Mouse (Mus musculus) heart, postnatal 0 days (tissue): ENCODE measurements at regions not wholly inside any gene's neighbourhood (a gene's known extent, or its start where the extent isn't known, plus 50 kb on each side); places are given as distances from the start of the nearest gene placed in this dataset.

ENCODE experiments used
- ATAC-seq: fragments of 200-750 bp; cut with Nextera tagmentation; 2 replicates; pipeline ENCODE4 v1.8.0; 2017; ENCODE audit warnings: low read depth, moderate number of reproducible peaks, moderate library complexity; ENCODE audit not compliant: insufficient read depth
- DNase-seq: peaks from one replicate; pipeline ENCODE4 v3.0.0-alpha.2; 2016; ENCODE audit warnings: low spot score
- H3K27ac ChIP-seq: fragments of 300-500 bp; sonication (generic); 2 replicates; pipeline ENCODE4 v1.5.1; 2014; ENCODE audit warnings: low read depth, mild to moderate bottlenecking
- H3K27me3 ChIP-seq: fragments of 300-500 bp; sonication (generic); 2 replicates; pipeline ENCODE4 v1.6.1; 2014; ENCODE audit warnings: low read length, mixed read lengths; ENCODE audit not compliant: control insufficient read depth, insufficient read depth
- H3K36me3 ChIP-seq: fragments of 300-500 bp; sonication (generic); replicated peaks from 2 replicates; pipeline ENCODE4 v1.6.1; 2014; ENCODE audit warnings: low read length, mixed read lengths; ENCODE audit not compliant: control insufficient read depth, insufficient read depth
- H3K4me1 ChIP-seq: fragments of 300-500 bp; sonication (generic); 2 replicates; pipeline ENCODE4 v1.6.1; 2014; ENCODE audit warnings: antibody characterized with exemption; ENCODE audit not compliant: control insufficient read depth, insufficient read depth
- H3K4me2 ChIP-seq: fragments of 300-500 bp; sonication (generic); 2 replicates; pipeline ENCODE4 v1.6.1; 2014; ENCODE audit warnings: low read depth, mild to moderate bottlenecking, low read length, moderate library complexity
- H3K4me3 ChIP-seq: fragments of 300-500 bp; sonication (generic); 2 replicates; pipeline ENCODE4 v1.5.1; 2014; ENCODE audit warnings: low read depth, low read length
- H3K9ac ChIP-seq: fragments of 300-500 bp; sonication (generic); replicated peaks from 2 replicates; pipeline ENCODE4 v1.6.1; 2014; ENCODE audit warnings: low read depth, low read length, mixed read lengths
- H3K9me3 ChIP-seq: fragments of 300-500 bp; sonication (generic); replicated peaks from 2 replicates; pipeline ENCODE4 v1.6.1; 2016; ENCODE audit warnings: low read length; ENCODE audit not compliant: control insufficient read depth
- CTCF ChIP-seq: IDR thresholded peaks from 2 replicates; pipeline ENCODE4 v1.5.1; 2016; ENCODE audit warnings: antibody characterized with exemption, control low read depth, low read depth
- EP300 ChIP-seq: IDR thresholded peaks from 2 replicates; pipeline ENCODE4 v1.6.1; 2016; ENCODE audit warnings: antibody characterized with exemption, low read depth
- WGBS: fragments of 180-500 bp; shearing (Covaris S2); extraction: QIAGEN DNeasy Blood & Tissue Kit; methylation state at CpG from one replicate; pipeline ENCODE4 v1.1.7; 2014; 5-methylcytosine and 5-hydroxymethylcytosine counted together

- ATAC-seq (no peak), DNase-seq (no peak)
- Histone ChIP-seq H3K27me3 (no peaks in the 10 kb centered on the region), H3K9me3 (no peaks in the 10 kb centered on the region), H3K4me3 (no peak overlapping the region), H3K4me1 (no peaks in the 10 kb centered on the region), H3K36me3 (no peaks in the 10 kb centered on the region), H3K4me2 (no peak overlapping the region), H3K27ac (no peak overlapping the region), H3K9ac (no peak overlapping the region)
- 78% methylated on average over 5 of the region's 5 CpGs for WGBS
- TF ChIP-seq CTCF, result no peak
- no peak for TF ChIP-seq EP300
Measured at GRCm38 (mm10) chr2:75461019-75461418, 198.0 kb upstream of the Hnrnpa3 start.

- WGBS, result 78% methylated on average over 10 of the region's 10 CpGs
- H3K27me3 ChIP-seq, result no peaks in the 10 kb centered on the region
- TF ChIP-seq CTCF (no peak), EP300 (no peak)
Measured at GRCm38 (mm10) chr2:75461421-75461991, 197.6 kb upstream of the Hnrnpa3 start.

GRCm38 (mm10) chr2:75462030-75462671, 196.9 kb upstream of the Hnrnpa3 start:
- H3K4me2 ChIP-seq, result no peak overlapping the region
- WGBS, result 80% methylated on average over 5 of the region's 5 CpGs
- H3K36me3 ChIP-seq, result no peaks in the 10 kb centered on the region
- no peak overlapping the region for H3K9ac ChIP-seq
- ATAC-seq, result no peak
- H3K27me3 ChIP-seq, result no peaks in the 10 kb centered on the region
- no peak overlapping the region for H3K27ac ChIP-seq
- no peaks in the 10 kb centered on the region for H3K9me3 ChIP-seq
- no peaks in the 10 kb centered on the region for H3K4me1 ChIP-seq
- no peak overlapping the region for H3K4me3 ChIP-seq
- DNase-seq, result no peak
- TF ChIP-seq EP300 (no peak), CTCF (no peak)

More at GRCm38 (mm10) chr2:75461421-75461991, 197.6 kb upstream of the Hnrnpa3 start:
- Histone ChIP-seq H3K4me2 (no peak overlapping the region), H3K4me1 (no peaks in the 10 kb centered on the region), H3K27ac (no peak overlapping the region), H3K9me3 (no peaks in the 10 kb centered on the region), H3K4me3 (no peak overlapping the region), H3K9ac (no peak overlapping the region), H3K36me3 (no peaks in the 10 kb centered on the region)
- DNase-seq, result no peak
- ATAC-seq, result no peak

- Histone ChIP-seq H3K27ac (no peak overlapping the region), H3K9me3 (no peaks in the 10 kb centered on the region), H3K9ac (no peak overlapping the region), H3K4me1 (no peaks in the 10 kb centered on the region), H3K4me3 (no peak overlapping the region), H3K36me3 (no peaks in the 10 kb centered on the region), H3K27me3 (no peaks in the 10 kb centered on the region), H3K4me2 (no peak overlapping the region)
- DNase-seq (no peak), ATAC-seq (no peak)
- WGBS, result 85% methylated on average over 9 of the region's 9 CpGs
- no peak for TF ChIP-seq CTCF
- TF ChIP-seq EP300, result no peak
Measured at GRCm38 (mm10) chr2:75463091-75463490, 196.0 kb upstream of the Hnrnpa3 start.

GRCm38 (mm10) chr2:75464429-75464828, 194.6 kb upstream of the Hnrnpa3 start:
- TF ChIP-seq CTCF (no peak), EP300 (no peak)
- Histone ChIP-seq H3K9ac (no peak overlapping the region), H3K4me3 (no peak overlapping the region), H3K9me3 (no peaks in the 10 kb centered on the region), H3K36me3 (no peaks in the 10 kb centered on the region), H3K4me2 (no peak overlapping the region), H3K27me3 (no peaks in the 10 kb centered on the region), H3K27ac (no peak overlapping the region), H3K4me1 (no peaks in the 10 kb centered on the region)
- ATAC-seq, result no peak
- WGBS, result 32% methylated on average over 2 of the region's 2 CpGs
- DNase-seq, result no peak

- 70% methylated on average over 8 of the region's 8 CpGs for WGBS
- H3K27ac ChIP-seq, result no peak overlapping the region
- no peak overlapping the region for H3K4me3 ChIP-seq
- peaks cover 10% of the 10 kb centered on the region for H3K4me1 ChIP-seq
- no peak overlapping the region for H3K4me2 ChIP-seq
- no peaks in the 10 kb centered on the region for H3K9me3 ChIP-seq
- ATAC-seq (no peak), DNase-seq (no peak)
- H3K27me3 ChIP-seq, result no peaks in the 10 kb centered on the region
- TF ChIP-seq CTCF (no peak), EP300 (no peak)
- no peak overlapping the region for H3K9ac ChIP-seq
- no peaks in the 10 kb centered on the region for H3K36me3 ChIP-seq
Measured at GRCm38 (mm10) chr2:75468851-75469250, 190.2 kb upstream of the Hnrnpa3 start.
